Mouse (Mus musculus): ENCODE data around the gene Dnajc22. TPM values are rescaled to one million over a fixed set of nuclear protein-coding genes. Genes with fewer than 3 reads are reported as not detected.
"Not testable (repeated sequence)": the region's sequence is repeated elsewhere in the genome, so short reads cannot be mapped to it uniquely, and the experiment has no call there.

The Dnajc22 gene
- 0.06 TPM in 2 replicates for polyA plus RNA-seq (2012; rRNA removed)

GRCm38 (mm10) chr15:99092870-99093269 lies at the start of gene Dnajc22:
TSS of gene Dnajc22 (plus strand) at chr15:99093170.
- TF ChIP-seq CTCF (IDR thresholded peaks at IDR 0.05; ENCODE audit: extremely low read depth, insufficient read depth, low read length) (no peak), POLR2A (IDR thresholded peaks at IDR 0.05; ENCODE audit: extremely low read depth, insufficient read depth, low read length) (no peak)
- peak within 1 kb of the TSS; percentile 17; the same call in 1 of the 2 replicates for H3K4me3 ChIP-seq (ENCODE audit: insufficient read depth, low read length)
- H3K27ac ChIP-seq (ENCODE audit: insufficient read depth, low read length), result no peak within 1 kb of the TSS
- no peaks in the 10 kb centered on the region for H3K4me1 ChIP-seq (ENCODE audit: control insufficient read depth, insufficient read depth, low read length)

DNA sequence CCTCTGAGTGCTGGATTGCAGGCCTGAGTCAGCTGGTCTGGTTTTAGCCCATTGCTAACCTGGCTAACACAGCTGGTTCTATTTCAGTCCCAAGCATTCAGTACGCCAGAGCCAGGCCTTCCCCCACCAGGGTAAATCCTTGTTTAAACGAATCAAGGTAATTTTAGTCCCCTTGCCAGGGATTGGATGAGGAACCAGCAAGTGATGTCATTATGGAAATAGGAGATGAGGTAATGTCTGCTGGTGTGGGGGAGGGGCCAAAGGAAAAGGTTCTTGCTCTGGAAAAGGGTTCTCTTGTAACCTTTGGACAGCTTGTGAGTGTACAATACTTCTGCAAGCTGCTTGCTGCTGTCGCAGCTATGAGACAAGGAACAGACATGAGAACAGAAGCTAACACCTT lies 48.1 kb upstream of the Dnajc22 start:
- no peak for TF ChIP-seq CTCF (IDR thresholded peaks at IDR 0.05; ENCODE audit: extremely low read depth, insufficient read depth, low read length)
- Histone ChIP-seq H3K27ac (ENCODE audit: insufficient read depth, low read length) (no peak overlapping the region), H3K4me1 (ENCODE audit: control insufficient read depth, insufficient read depth, low read length) (no peaks in the 10 kb centered on the region), H3K4me3 (ENCODE audit: insufficient read depth, low read length) (no peak overlapping the region)

DNA sequence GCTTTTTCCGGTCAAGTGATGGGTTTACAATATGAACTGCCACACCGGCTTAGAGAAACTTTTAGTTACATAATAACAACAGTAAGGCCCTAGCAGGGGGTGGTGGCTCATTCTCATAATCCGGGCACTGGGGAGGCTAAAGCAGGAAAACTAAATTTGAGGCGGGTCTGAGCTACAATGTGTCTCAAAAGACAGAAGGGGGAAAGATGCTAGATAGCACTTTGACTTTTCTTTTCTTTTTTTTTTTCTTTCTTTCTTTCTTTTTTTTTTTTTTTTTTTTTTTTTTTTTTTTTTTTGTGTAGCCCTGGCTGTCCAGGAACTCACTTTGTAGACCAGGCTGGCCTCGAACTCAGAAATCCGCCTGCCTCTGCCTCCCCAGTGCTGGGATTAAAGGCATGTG lies 47.2 kb upstream of the Dnajc22 start:
- not testable (repeated sequence) for H3K4me1 ChIP-seq (ENCODE audit: control insufficient read depth, insufficient read depth, low read length); H3K27ac ChIP-seq (ENCODE audit: insufficient read depth, low read length); H3K4me3 ChIP-seq (ENCODE audit: insufficient read depth, low read length)

DNA sequence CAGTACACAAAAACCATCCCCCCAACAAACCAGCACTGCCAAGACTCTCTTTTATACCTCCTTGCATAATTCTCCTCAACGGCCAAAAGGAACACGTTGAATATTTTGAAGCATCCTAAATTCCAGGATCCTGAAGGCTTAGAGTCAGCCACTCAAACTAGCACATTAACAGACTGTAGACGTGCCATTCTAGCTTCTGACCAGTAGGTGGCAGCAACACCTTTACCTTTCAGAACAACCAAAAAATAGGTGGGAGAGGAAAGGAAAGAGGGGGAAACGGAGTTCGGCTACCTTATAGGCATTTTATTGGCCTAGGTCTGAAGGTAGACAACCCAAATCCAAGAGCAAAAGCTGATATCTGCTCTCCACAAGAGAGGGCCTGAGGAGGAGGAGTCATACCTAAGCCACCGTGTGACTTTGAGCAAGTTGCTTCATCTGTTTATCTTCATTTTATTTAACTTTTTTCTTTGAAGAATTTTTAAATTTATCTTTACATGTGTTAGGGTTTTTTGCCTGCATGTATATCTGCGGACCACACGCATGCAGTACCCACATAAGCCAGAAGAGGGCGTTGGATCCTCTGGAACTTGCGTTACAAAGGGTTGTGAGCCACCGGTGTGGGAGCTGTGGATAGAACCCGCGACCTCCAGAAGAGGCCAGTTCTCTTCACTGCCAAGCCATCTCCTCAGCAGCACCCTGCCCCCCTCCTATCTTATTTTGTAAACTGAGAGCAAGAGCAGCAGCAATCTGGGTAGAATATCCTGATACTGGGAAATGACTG lies 43.3 kb upstream of the Dnajc22 start:
- Histone ChIP-seq H3K27ac (ENCODE audit: insufficient read depth, low read length) (no peak overlapping the region), H3K4me3 (ENCODE audit: insufficient read depth, low read length) (no peak overlapping the region), H3K4me1 (ENCODE audit: control insufficient read depth, insufficient read depth, low read length) (no peaks in the 10 kb centered on the region)
- peak; percentile 85 for TF ChIP-seq CTCF (IDR thresholded peaks at IDR 0.05; ENCODE audit: extremely low read depth, insufficient read depth, low read length)
- no peak for TF ChIP-seq POLR2A (IDR thresholded peaks at IDR 0.05; ENCODE audit: extremely low read depth, insufficient read depth, low read length)

DNA sequence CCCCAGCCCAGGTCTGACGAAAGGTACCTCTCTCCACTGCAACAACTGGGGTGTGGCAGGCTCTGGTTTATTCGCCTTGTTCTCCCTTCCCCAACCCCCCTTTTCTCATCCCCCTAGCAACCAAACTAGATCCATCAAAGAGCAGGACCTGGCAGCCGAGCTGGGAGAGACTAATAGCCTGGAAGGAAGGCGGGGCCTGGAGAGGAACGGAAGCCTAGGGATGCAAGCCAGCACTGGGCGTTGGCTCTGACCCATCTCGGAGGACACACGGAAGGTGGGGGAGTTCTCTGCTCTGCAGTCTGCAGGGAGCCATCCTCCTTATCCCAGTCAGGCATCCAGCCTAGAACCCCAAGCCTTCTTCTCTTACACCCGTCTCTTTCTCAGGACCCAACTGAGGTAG lies 39.6 kb upstream of the Dnajc22 start:
- Histone ChIP-seq H3K4me3 (ENCODE audit: insufficient read depth, low read length) (no peak overlapping the region), H3K27ac (ENCODE audit: insufficient read depth, low read length) (no peak overlapping the region), H3K4me1 (ENCODE audit: control insufficient read depth, insufficient read depth, low read length) (no peaks in the 10 kb centered on the region)
- TF ChIP-seq CTCF (IDR thresholded peaks at IDR 0.05; ENCODE audit: extremely low read depth, insufficient read depth, low read length) (no peak), POLR2A (IDR thresholded peaks at IDR 0.05; ENCODE audit: extremely low read depth, insufficient read depth, low read length) (no peak)

- no peaks in the 10 kb centered on the region for H3K4me1 ChIP-seq (ENCODE audit: control insufficient read depth, insufficient read depth, low read length)
- no peak for TF ChIP-seq POLR2A (IDR thresholded peaks at IDR 0.05; ENCODE audit: extremely low read depth, insufficient read depth, low read length)
- TF ChIP-seq CTCF (IDR thresholded peaks at IDR 0.05; ENCODE audit: extremely low read depth, insufficient read depth, low read length), result no peak
- H3K4me3 ChIP-seq (ENCODE audit: insufficient read depth, low read length), result no peak within 1 kb of the TSS
- H3K27ac ChIP-seq (ENCODE audit: insufficient read depth, low read length), result no peak within 1 kb of the TSS
These were observed 37.9 kb upstream of the Dnajc22 start, which contains the start of gene Prph for GRCm38 (mm10) chr15:99055040-99055439. TSS of gene Prph (plus strand) at chr15:99055174.

DNA sequence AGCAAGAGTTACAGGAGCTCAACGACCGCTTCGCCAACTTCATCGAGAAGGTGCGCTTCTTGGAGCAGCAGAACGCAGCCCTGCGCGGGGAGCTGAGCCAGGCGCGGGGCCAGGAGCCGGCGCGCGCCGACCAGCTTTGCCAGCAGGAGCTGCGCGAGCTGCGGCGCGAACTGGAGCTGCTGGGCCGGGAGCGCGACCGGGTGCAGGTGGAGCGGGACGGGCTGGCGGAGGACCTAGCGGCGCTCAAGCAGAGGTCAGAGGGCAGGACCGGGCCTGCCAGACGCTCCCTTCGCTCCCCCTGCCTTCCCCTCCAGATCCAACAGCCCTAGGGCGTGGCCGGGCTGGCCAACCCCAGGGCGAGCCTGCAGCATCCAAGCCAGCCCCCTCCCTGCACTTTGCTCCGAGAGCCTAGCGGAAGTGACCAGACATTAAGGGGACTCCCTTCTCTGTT lies 37.4 kb upstream of the Dnajc22 start:
- H3K27ac ChIP-seq (ENCODE audit: insufficient read depth, low read length), result no peak overlapping the region
- no peak overlapping the region for H3K4me3 ChIP-seq (ENCODE audit: insufficient read depth, low read length)
- H3K4me1 ChIP-seq (ENCODE audit: control insufficient read depth, insufficient read depth, low read length), result no peaks in the 10 kb centered on the region
- TF ChIP-seq POLR2A (IDR thresholded peaks at IDR 0.05; ENCODE audit: extremely low read depth, insufficient read depth, low read length) (no peak), CTCF (IDR thresholded peaks at IDR 0.05; ENCODE audit: extremely low read depth, insufficient read depth, low read length) (no peak)

DNA sequence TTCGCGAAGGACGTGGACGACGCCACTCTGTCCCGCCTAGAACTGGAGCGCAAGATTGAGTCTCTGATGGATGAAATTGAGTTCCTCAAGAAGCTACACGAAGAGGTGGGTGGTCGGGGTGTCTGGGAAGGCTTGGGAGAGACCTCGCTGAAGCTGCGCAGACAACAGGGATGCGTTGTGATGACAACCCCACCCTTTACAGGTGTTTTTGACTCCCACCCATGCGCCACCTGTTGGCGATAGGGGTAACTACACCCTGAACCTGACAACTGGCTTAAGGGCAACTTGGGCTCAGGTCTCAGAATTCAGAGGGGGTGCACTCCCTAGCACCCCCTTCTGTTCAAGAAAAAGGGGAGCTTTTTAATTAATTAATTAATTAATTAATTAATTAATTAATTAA lies 36.6 kb upstream of the Dnajc22 start:
- H3K4me3 ChIP-seq (ENCODE audit: insufficient read depth, low read length), result no peak overlapping the region
- TF ChIP-seq CTCF (IDR thresholded peaks at IDR 0.05; ENCODE audit: extremely low read depth, insufficient read depth, low read length) (peak; percentile 44), POLR2A (IDR thresholded peaks at IDR 0.05; ENCODE audit: extremely low read depth, insufficient read depth, low read length) (no peak)
- no peak overlapping the region for H3K27ac ChIP-seq (ENCODE audit: insufficient read depth, low read length)
- H3K4me1 ChIP-seq (ENCODE audit: control insufficient read depth, insufficient read depth, low read length), result no peaks in the 10 kb centered on the region

GRCm38 (mm10) chr15:99065557-99066165 lies 27.3 kb upstream of the Dnajc22 start:
- TF ChIP-seq POLR2A (IDR thresholded peaks at IDR 0.05; ENCODE audit: extremely low read depth, insufficient read depth, low read length) (no peak), CTCF (IDR thresholded peaks at IDR 0.05; ENCODE audit: extremely low read depth, insufficient read depth, low read length) (no peak)
- no peak overlapping the region for H3K27ac ChIP-seq (ENCODE audit: insufficient read depth, low read length)
- H3K4me3 ChIP-seq (ENCODE audit: insufficient read depth, low read length), result no peak overlapping the region

DNA sequence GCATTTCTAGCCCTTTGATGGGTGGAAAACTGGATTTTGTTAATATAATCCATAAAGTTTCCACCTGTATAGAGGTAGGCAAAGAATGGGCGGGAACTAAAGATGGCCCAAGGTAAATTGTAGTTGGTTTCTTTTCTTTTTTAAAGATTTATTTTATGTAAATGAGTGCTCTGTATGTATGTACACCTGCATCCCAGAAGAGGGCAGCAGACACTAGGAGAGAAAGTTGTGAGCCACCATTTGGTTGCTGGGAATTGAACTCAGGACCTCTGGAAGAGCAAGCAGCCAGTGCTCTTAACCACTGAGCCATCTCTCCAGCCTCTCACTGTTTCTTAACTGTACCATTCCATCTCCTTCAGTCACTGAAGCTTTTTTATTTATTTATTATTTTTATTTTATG lies 21.0 kb upstream of the Dnajc22 start:
- Histone ChIP-seq H3K27ac (ENCODE audit: insufficient read depth, low read length) (no peak overlapping the region), H3K4me3 (ENCODE audit: insufficient read depth, low read length) (no peak overlapping the region), H3K4me1 (ENCODE audit: control insufficient read depth, insufficient read depth, low read length) (no peaks in the 10 kb centered on the region)
- TF ChIP-seq POLR2A (IDR thresholded peaks at IDR 0.05; ENCODE audit: extremely low read depth, insufficient read depth, low read length) (no peak), CTCF (IDR thresholded peaks at IDR 0.05; ENCODE audit: extremely low read depth, insufficient read depth, low read length) (no peak)

More at GRCm38 (mm10) chr15:99065557-99066165, 27.3 kb upstream of the Dnajc22 start:
- no peaks in the 10 kb centered on the region for H3K4me1 ChIP-seq (ENCODE audit: control insufficient read depth, insufficient read depth, low read length)

All from cortical plate, adult 2 months (tissue).